Mouse (Mus musculus): ENCODE results near the gene Olfr984. TPM values are rescaled to one million over a fixed set of nuclear protein-coding genes. Genes with fewer than 3 reads are reported as not detected.

The Olfr984 gene
- not detected in 2 replicates for polyA plus RNA-seq (2012; rRNA removed; ENCODE audit: low replicate concordance)

DNA sequence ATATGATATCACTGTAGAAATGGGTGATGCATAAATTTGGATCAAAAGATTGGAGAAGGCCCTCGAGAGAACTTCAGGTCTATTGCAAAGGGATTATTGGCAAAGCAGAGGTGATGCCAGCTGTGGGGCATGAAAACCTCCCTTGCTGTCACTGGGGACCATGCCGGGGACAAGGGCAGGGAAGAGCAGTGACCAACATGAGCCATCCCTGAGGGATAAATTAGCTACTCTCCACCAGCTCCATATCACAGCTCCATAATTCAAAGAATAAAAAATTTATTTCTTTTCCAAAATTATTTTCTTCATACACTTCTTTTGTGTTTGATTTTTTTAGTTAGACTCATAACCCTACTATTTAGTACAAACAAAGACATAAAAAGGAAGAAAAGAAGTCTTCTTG, at the start of gene Olfr984:
Gene Olfr984 (minus strand): TSS at position 101 of the 400 bp plus-strand sequence.

DNA sequence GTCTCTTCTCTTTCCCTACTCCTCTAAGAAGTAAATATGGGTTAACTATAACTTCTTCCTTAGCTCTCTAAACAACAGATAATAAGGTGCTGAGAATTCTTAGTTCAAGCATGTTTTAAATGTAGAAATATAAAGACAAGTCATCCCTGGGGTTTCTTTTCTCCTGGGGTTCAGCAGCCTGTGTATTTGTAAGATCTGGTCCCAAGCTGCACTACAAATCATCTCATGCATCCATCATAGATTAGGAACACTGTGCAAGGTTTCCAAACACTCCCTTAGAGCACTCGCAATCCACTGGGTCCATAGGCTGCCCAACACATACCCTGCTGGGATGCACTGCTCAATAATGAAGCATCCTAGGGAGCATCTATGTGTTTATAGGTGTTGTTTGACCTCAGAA, 16.1 kb upstream of the Olfr984 start, which contains the start of gene Olfr985:
Gene Olfr985 (minus strand): TSS at position 101 of the 400 bp plus-strand sequence.

DNA sequence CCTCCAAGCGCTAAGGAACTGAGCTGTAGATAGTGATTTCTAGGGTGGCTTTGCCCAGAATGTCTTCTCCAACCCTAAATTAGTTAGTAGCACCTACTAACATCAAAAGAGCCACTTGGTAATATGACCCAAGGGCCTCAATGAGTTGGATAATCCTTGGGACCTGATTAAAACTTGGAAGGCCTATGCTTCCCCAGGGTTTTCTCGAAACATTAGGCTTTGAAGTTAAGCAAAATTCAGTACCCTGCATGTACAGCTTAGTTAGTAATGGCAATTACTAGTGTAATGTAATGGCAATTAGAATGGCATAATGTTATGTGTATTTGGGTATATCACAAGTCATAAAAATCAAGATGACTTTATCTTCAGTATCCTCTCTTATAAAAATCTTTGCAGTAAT, 20.5 kb downstream of the Olfr984 start, which contains the start of gene Olfr983:
Gene Olfr983 (minus strand): TSS at position 101 of the 400 bp plus-strand sequence.

DNA sequence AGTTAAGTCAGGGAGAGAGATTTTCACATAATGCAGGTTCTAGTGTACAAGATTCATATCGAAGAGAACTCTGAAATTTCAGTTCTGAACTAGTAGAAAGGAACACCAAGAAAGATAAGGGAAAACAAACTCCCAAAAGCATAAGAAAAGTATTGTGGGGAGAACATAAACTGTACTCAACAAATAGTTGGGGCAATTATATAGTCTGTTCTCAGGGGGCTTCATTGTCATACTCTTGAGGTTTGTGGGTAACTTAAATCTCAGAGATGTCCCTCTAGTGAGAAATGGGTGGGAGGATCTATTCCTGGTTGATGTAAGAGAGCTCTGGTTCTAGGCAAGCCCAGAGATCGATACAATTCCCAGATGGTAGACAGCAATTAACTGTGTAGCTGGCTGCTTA, 40.5 kb downstream of the Olfr984 start, which contains the start of gene Olfr982:
Gene Olfr982 (plus strand): TSS at position 301 of the 400 bp plus-strand sequence.

Other genes starting within 250 kb of the Olfr984 start
- gene Olfr972, start 247.8 kb downstream of the Olfr984 start, polyA plus RNA-seq (2012; rRNA removed; ENCODE audit: low replicate concordance), result not detected in 2 replicates
- gene Olfr229, start 206.9 kb downstream of the Olfr984 start, polyA plus RNA-seq (2012; rRNA removed; ENCODE audit: low replicate concordance), result not detected in 2 replicates
- not detected in 2 replicates for gene Olfr974, start 176.7 kb downstream of the Olfr984 start, polyA plus RNA-seq (2012; rRNA removed; ENCODE audit: low replicate concordance)
- not detected in 2 replicates for gene Olfr975, start 162.2 kb downstream of the Olfr984 start, polyA plus RNA-seq (2012; rRNA removed; ENCODE audit: low replicate concordance)
- gene Olfr976, start 153.1 kb downstream of the Olfr984 start, polyA plus RNA-seq (2012; rRNA removed; ENCODE audit: low replicate concordance), result not detected in 2 replicates
- gene Olfr978, start 122.1 kb downstream of the Olfr984 start, polyA plus RNA-seq (2012; rRNA removed; ENCODE audit: low replicate concordance), result not detected in 2 replicates
- not detected in 2 replicates for gene Olfr979, start 110.7 kb downstream of the Olfr984 start, polyA plus RNA-seq (2012; rRNA removed; ENCODE audit: low replicate concordance)
- gene Olfr980, start 104.6 kb downstream of the Olfr984 start, polyA plus RNA-seq (2012; rRNA removed; ENCODE audit: low replicate concordance), result not detected in 2 replicates
- gene Olfr981, start 92.7 kb downstream of the Olfr984 start, polyA plus RNA-seq (2012; rRNA removed; ENCODE audit: low replicate concordance), result not detected in 2 replicates
- not detected in 2 replicates for gene Olfr982, start 40.4 kb downstream of the Olfr984 start, polyA plus RNA-seq (2012; rRNA removed; ENCODE audit: low replicate concordance)
- gene Olfr983, start 20.6 kb downstream of the Olfr984 start, polyA plus RNA-seq (2012; rRNA removed; ENCODE audit: low replicate concordance), result not detected in 2 replicates
- not detected in 2 replicates for gene Olfr985, start 16.0 kb upstream of the Olfr984 start, polyA plus RNA-seq (2012; rRNA removed; ENCODE audit: low replicate concordance)
- not detected in 2 replicates for gene Tmem225, start 33.9 kb upstream of the Olfr984 start, polyA plus RNA-seq (2012; rRNA removed; ENCODE audit: low replicate concordance)
- gene Olfr986, start 66.7 kb upstream of the Olfr984 start, polyA plus RNA-seq (2012; rRNA removed; ENCODE audit: low replicate concordance), result not detected in 2 replicates
- 0.06 and 0.32 TPM in 2 replicates for gene Zfp202, start 78.1 kb upstream of the Olfr984 start, polyA plus RNA-seq (2012; rRNA removed; ENCODE audit: low replicate concordance)
- 0.02 and 0.50 TPM in 2 replicates for gene Scn3b, start 155.0 kb upstream of the Olfr984 start, polyA plus RNA-seq (2012; rRNA removed; ENCODE audit: low replicate concordance)